Mouse (Mus musculus): ENCODE data around the gene Dnah10.

The Dnah10 gene

GRCm38 (mm10) chr5:124862871-124863741 lies 138.2 kb downstream of the Dnah10 start:
- peak in 1 of 2 experiments; percentile 13 for DNase-seq (ENCODE audit: low read depth in 1 of 2, low spot score in 2 of 2)

- no peak for DNase-seq (ENCODE audit: low read depth in 1 of 2, low spot score in 2 of 2)
These were observed 144.1 kb downstream of the Dnah10 start for GRCm38 (mm10) chr5:124868981-124869380.

- no peak for DNase-seq (ENCODE audit: low read depth in 1 of 2, low spot score in 2 of 2)
These were observed 147.1 kb downstream of the Dnah10 start for GRCm38 (mm10) chr5:124872033-124872432.

- DNase-seq (ENCODE audit: low read depth in 1 of 2, low spot score in 2 of 2): no peak
These were observed 148.2 kb downstream of the Dnah10 start for GRCm38 (mm10) chr5:124873096-124873495.

- DNase-seq (ENCODE audit: low read depth in 1 of 2, low spot score in 2 of 2): no peak
These were observed 149.2 kb downstream of the Dnah10 start for GRCm38 (mm10) chr5:124873890-124874601.

GRCm38 (mm10) chr5:124879251-124879650 lies 154.4 kb downstream of the Dnah10 start:
- no peak for DNase-seq (ENCODE audit: low read depth in 1 of 2, low spot score in 2 of 2)

- no peak for DNase-seq (ENCODE audit: low read depth in 1 of 2, low spot score in 2 of 2)
These were observed 154.9 kb downstream of the Dnah10 start for GRCm38 (mm10) chr5:124879801-124880200.

- DNase-seq (ENCODE audit: low read depth in 1 of 2, low spot score in 2 of 2): no peak
These were observed 159.0 kb downstream of the Dnah10 start for GRCm38 (mm10) chr5:124883877-124884276.

All from monocyte, adult 2 months (primary cell).